In the genomic region with DNA sequence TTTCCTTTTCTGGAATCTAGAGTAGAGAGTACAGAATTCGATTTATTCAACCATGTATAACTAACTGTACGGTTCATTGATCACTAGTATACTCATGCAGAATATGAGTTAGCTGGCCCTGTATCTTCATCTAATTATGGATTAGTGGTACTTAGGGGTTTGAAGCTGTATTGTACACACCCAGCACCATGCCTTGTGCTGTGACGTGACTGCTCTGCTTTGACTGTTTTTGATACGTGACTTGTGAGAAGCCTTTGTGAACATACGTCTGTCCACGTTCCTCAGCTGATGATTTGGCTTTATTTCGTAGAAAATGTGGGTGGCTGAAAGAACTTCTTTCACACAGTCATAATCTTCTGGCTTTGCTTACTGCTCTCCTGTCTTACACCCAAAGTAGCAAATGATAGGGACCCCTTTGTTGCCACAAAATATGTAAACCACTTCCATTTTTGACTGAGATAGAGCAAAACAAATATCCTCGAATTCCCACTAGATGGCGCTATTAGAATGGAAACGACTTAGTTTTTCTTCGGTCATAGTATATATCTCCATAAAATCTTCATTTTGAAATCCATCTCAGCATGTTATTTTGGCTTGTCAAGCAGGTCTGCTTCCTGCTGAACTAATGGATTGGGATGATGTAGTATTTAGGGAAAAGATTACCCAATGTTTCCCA, we compare ENCODE assay signal across 8 mouse cellular contexts.
A peak's percentile ranks its signal among the peaks of the same experiment; 100 is the strongest.
DNase-seq lines count a peak whose midpoint lies in the region; ATAC-seq and TF ChIP-seq lines count a peak whose summit lies in the region.

No protein-coding gene starts in this region.

- ATAC-seq in intestine, embryonic 16.5 days, result peak; percentile 37
- peak; percentile 52 for ATAC-seq in neural tube, embryonic 12.5 days (ENCODE audit: low FRiP score, low read depth)

- H3K79me2 ChIP-seq in MEL (ENCODE audit: control insufficient read depth, insufficient read depth, low read length, poor library complexity), result no peaks in the 10 kb centered on the region

- TF ChIP-seq POLR2A in MEL (IDR thresholded peaks at IDR 0.05; ENCODE audit: control insufficient read depth in 1 of 2, insufficient read depth in 1 of 2, low read depth in 1 of 2, low read length in 2 of 2, poor library complexity in 1 of 2), result no peak

- peak overlapping the region in 1 of 2 experiments; percentile 19; a peak in 2 of 4 replicates for H3K4me3 ChIP-seq in MEL (ENCODE audit: control insufficient read depth in 1 of 2, insufficient read depth in 1 of 2, low read depth in 2 of 2, low read length in 2 of 2)
- no peak overlapping the region for H3K4me3 ChIP-seq in intestine, embryonic 16.5 days (ENCODE audit: low read length)
- no peak overlapping the region for H3K4me3 ChIP-seq in neural tube, embryonic 12.5 days

- peaks cover 0 to 2% of the 10 kb centered on the region in 2 experiments; a peak in 1 of 4 replicates for H3K36me3 ChIP-seq in MEL (ENCODE audit: control insufficient read depth in 1 of 2, insufficient read depth in 2 of 2, low read length in 2 of 2)
- H3K36me3 ChIP-seq in intestine, embryonic 16.5 days (ENCODE audit: control insufficient read depth, insufficient read depth, low read length), result no peaks in the 10 kb centered on the region
- H3K36me3 ChIP-seq in neural tube, embryonic 12.5 days, result no peaks in the 10 kb centered on the region

- peak; percentile 89 for TF ChIP-seq RAD21 in MEL (IDR thresholded peaks at IDR 0.05; ENCODE audit: low read depth, low read length)

- peak; percentile 2 for DNase-seq in kidney, postnatal 14 days
- DNase-seq in kidney, postnatal 36 days, result no peak
- DNase-seq in MEL (ENCODE audit: low read depth, low spot score), result peak; percentile 65
- peak; percentile 45 for DNase-seq in embryo, embryonic 9.5 days (ENCODE audit: extremely low spot score)
- DNase-seq in right cerebral cortex, postnatal 10 days (ENCODE audit: low spot score in 2 of 2), result no peak
- DNase-seq in ovary, postnatal 10 days (ENCODE audit: low spot score), result no peak

- TF ChIP-seq CTCF in MEL (IDR thresholded peaks at IDR 0.05 in 2 of 3, conservative IDR thresholded peaks at IDR 0.05 in 1 of 3; ENCODE audit: control insufficient read depth in 1 of 3, insufficient read depth in 1 of 3, low read depth in 2 of 3, low read length in 3 of 3, poor library complexity in 1 of 3, severe bottlenecking in 1 of 3), result peak; percentile 22 to 70 (median 58); a peak in 5 of 6 replicates

- no peak for TF ChIP-seq EP300 in MEL (IDR thresholded peaks at IDR 0.05; ENCODE audit: low read depth in 1 of 2, low read length in 2 of 2)

- no peak overlapping the region for H3K9ac ChIP-seq in MEL (ENCODE audit: control insufficient read depth, low read depth, low read length, poor library complexity, severe bottlenecking)
- H3K9ac ChIP-seq in intestine, embryonic 16.5 days (ENCODE audit: low read depth, low read length), result no peak overlapping the region
- no peak overlapping the region for H3K9ac ChIP-seq in neural tube, embryonic 12.5 days

- H3K4me1 ChIP-seq in MEL (ENCODE audit: control insufficient read depth in 1 of 2, insufficient read depth in 2 of 2, low read length in 2 of 2), result no peaks in the 10 kb centered on the region; a peak in 1 of 4 replicates
- H3K4me1 ChIP-seq in intestine, embryonic 16.5 days (ENCODE audit: control insufficient read depth, insufficient read depth, low read length), result peaks cover 9% of the 10 kb centered on the region
- H3K4me1 ChIP-seq in neural tube, embryonic 12.5 days, result peaks cover 8% of the 10 kb centered on the region; the same call in 1 of the 2 replicates

- peak overlapping the region; percentile 39 for H3K4me2 ChIP-seq in intestine, embryonic 16.5 days (ENCODE audit: low read depth, low read length)
- H3K4me2 ChIP-seq in neural tube, embryonic 12.5 days (replicated peaks), result peak overlapping the region; percentile 56

- no peak overlapping the region for H3K27ac ChIP-seq in MEL (ENCODE audit: control insufficient read depth, low read depth, low read length)
- H3K27ac ChIP-seq in intestine, embryonic 16.5 days (ENCODE audit: low read length), result no peak overlapping the region
- no peak overlapping the region for H3K27ac ChIP-seq in neural tube, embryonic 12.5 days

- H3K9me3 ChIP-seq in MEL (replicated peaks; ENCODE audit: insufficient read depth, low read length), result no peaks in the 10 kb centered on the region
- no peaks in the 10 kb centered on the region for H3K9me3 ChIP-seq in intestine, embryonic 16.5 days (ENCODE audit: control insufficient read depth, low read length)
- H3K9me3 ChIP-seq in neural tube, embryonic 12.5 days, result no peaks in the 10 kb centered on the region

- WGBS in intestine, embryonic 16.5 days, result 41% methylated on average over 11 of the region's 11 CpGs
- 51% methylated on average over 11 of the region's 11 CpGs for WGBS in neural tube, embryonic 12.5 days

- no peaks in the 10 kb centered on the region; a peak in 1 of 4 replicates for H3K27me3 ChIP-seq in MEL (ENCODE audit: control insufficient read depth in 1 of 2, insufficient read depth in 2 of 2, low read length in 2 of 2)
- H3K27me3 ChIP-seq in intestine, embryonic 16.5 days (replicated peaks; ENCODE audit: control insufficient read depth, insufficient read depth, low read length), result no peaks in the 10 kb centered on the region
- no peaks in the 10 kb centered on the region for H3K27me3 ChIP-seq in neural tube, embryonic 12.5 days (replicated peaks)

TF ChIP-seq in MEL, 35 proteins besides CTCF, POLR2A, EP300 and RAD21:
- TF ChIP-seq SIN3A (IDR thresholded peaks at IDR 0.05; ENCODE audit: low read length) (peak; percentile 34; the same call in 1 of the 2 replicates), UBTF (IDR thresholded peaks at IDR 0.05; ENCODE audit: borderline replicate concordance, insufficient read depth, low read depth, low read length) (no peak), MYB (IDR thresholded peaks at IDR 0.05; ENCODE audit: low read depth, low read length) (no peak), MAZ (IDR thresholded peaks at IDR 0.05; ENCODE audit: low read depth, low read length) (no peak), RCOR1 (IDR thresholded peaks at IDR 0.05; ENCODE audit: low read depth, low read length) (no peak), ZNF384 (IDR thresholded peaks at IDR 0.05; ENCODE audit: low read depth, low read length) (no peak), GATA1 (IDR thresholded peaks at IDR 0.05; ENCODE audit: low read depth, low read length) (no peak), NRF1 (IDR thresholded peaks at IDR 0.05; ENCODE audit: insufficient read depth, low read depth, low read length, poor library complexity, severe bottlenecking) (no peak), HCFC1 (IDR thresholded peaks at IDR 0.05; ENCODE audit: low read depth, low read length) (no peak), MXI1 (IDR thresholded peaks at IDR 0.05; ENCODE audit: low read depth, low read length) (no peak), E2F4 (IDR thresholded peaks at IDR 0.05; ENCODE audit: borderline replicate concordance, low read depth, low read length) (no peak), MAFK (IDR thresholded peaks at IDR 0.05; ENCODE audit: borderline replicate concordance, low read depth, low read length) (no peak), ZC3H11A (IDR thresholded peaks at IDR 0.05; ENCODE audit: low read depth, low read length) (peak; percentile 75), ETS1 (IDR thresholded peaks at IDR 0.05; ENCODE audit: low read depth, low read length) (no peak), KAT2A (conservative IDR thresholded peaks at IDR 0.05; ENCODE audit: low read depth, low read length) (no peak), CHD2 (IDR thresholded peaks at IDR 0.05; ENCODE audit: low read length) (no peak), MAX (IDR thresholded peaks at IDR 0.05; ENCODE audit: low read length) (no peak), GABPA (IDR thresholded peaks at IDR 0.05; ENCODE audit: low read depth, low read length) (no peak), USF2 (IDR thresholded peaks at IDR 0.05; ENCODE audit: borderline replicate concordance in 1 of 2, insufficient read depth in 1 of 2, low read depth in 1 of 2, low read length in 2 of 2) (no peak), SMC3 (IDR thresholded peaks at IDR 0.05; ENCODE audit: low read depth, low read length) (peak; percentile 59), MYC (IDR thresholded peaks at IDR 0.05; ENCODE audit: low read depth, low read length) (no peak), NELFE (IDR thresholded peaks at IDR 0.05; ENCODE audit: low read depth, low read length) (no peak), POLR2AphosphoS5 (IDR thresholded peaks at IDR 0.05; ENCODE audit: borderline replicate concordance, low read depth, low read length) (no peak), ZMIZ1 (IDR thresholded peaks at IDR 0.05; ENCODE audit: low read depth, low read length) (no peak), TAL1 (IDR thresholded peaks at IDR 0.05; ENCODE audit: low read length) (no peak), TBP (IDR thresholded peaks at IDR 0.05; ENCODE audit: low read depth, low read length) (no peak), CHD1 (IDR thresholded peaks at IDR 0.05; ENCODE audit: low read depth, low read length) (no peak)

Comparison
In these comparisons a context has a peak if more than half of its experiments do, and no peak if none do; other contexts are left out.
1. DNase-seq: peak in kidney, postnatal 14 days (single experiment), MEL (single experiment) and embryo, embryonic 9.5 days (single experiment); none in kidney, postnatal 36 days (0 of 2), right cerebral cortex, postnatal 10 days (0 of 2) and ovary, postnatal 10 days (single experiment).